Mouse (Mus musculus): Measurements from ENCODE around the gene Ccdc162. TPM values are rescaled to one million over a fixed set of nuclear protein-coding genes. Genes with fewer than 3 reads are reported as not detected.
"Not testable (repeated sequence)": the region's sequence is repeated elsewhere in the genome, so short reads cannot be mapped to it uniquely, and the experiment has no call there.

Gene Ccdc162
- polyA plus RNA-seq, 1 experiment from 2014 or later: 0.42 TPM

DNA sequence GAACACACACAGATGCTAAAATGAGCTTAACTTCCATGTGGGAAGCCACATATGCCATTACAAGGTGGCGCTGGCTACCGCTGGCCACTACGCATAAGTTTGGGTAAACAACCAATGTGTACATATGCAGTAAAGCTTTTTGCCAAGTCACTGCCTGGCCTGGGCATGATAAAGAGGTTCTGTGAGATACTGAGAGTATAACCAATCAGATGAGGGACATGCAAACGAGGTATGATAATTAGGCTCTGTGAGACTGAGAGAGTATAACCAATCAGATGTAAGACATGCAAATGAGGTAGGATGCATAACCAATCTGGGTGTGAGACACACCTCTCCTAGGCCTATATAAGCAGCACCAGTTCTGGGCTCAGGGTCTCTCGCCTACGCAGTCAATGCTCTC, 56.8 kb downstream of the Ccdc162 start:
- H3K27me3 ChIP-seq (replicated peaks; ENCODE audit: low read depth, poor library complexity, severe bottlenecking); H3K9me3 ChIP-seq; H3K4me1 ChIP-seq; H3K36me3 ChIP-seq (replicated peaks); H3K27ac ChIP-seq (replicated peaks); H3K4me3 ChIP-seq; DNase-seq (ENCODE audit: low spot score): not testable (repeated sequence)
- 93% methylated on average over 6 of the region's 6 CpGs for WGBS

DNA sequence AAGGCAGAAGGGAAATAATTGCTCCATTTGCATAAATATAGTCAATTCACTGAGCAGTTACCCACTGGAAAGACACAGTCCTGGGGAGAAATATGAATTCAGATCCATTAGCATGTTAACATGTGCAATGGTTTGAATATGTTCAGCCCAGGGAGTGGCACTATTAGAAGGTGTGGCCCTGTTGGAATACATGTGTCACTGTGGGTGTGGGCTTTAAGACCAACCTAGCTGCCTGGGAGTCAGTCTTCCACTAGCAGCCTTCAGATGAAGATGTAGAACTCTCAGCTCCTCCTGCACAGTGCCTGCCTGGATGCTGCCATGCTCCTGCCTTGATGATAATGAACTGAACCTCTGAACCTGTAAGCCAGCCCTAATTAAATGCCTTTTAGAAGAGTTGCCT, 60.8 kb downstream of the Ccdc162 start:
- H3K4me3 ChIP-seq; H3K36me3 ChIP-seq (replicated peaks); DNase-seq (ENCODE audit: low spot score); H3K27me3 ChIP-seq (replicated peaks; ENCODE audit: low read depth, poor library complexity, severe bottlenecking); H3K27ac ChIP-seq (replicated peaks); H3K4me1 ChIP-seq; H3K9me3 ChIP-seq: not testable (repeated sequence)

DNA sequence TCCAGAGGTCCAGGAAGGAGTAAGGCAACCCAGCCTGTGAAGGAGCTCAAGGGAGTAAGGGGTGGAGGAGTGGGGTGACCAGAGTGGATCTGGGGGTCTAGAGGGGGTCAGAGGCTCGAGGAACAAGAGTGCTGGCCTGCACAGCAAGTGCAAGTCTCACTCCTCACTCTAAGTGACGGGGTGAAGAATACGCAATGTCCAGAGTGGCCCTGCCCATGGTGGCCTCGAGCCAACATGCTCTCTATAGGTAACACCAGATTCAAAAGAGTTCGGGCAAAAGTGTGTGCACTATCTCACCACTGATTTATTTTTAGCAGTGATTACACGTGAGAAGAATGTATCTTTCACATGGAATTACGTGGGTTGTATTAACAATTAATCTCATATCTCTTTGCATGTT, 63.4 kb downstream of the Ccdc162 start:
- 84% methylated on average over 7 of the region's 7 CpGs for WGBS
- peaks cover 7% of the 10 kb centered on the region for H3K4me1 ChIP-seq

DNA sequence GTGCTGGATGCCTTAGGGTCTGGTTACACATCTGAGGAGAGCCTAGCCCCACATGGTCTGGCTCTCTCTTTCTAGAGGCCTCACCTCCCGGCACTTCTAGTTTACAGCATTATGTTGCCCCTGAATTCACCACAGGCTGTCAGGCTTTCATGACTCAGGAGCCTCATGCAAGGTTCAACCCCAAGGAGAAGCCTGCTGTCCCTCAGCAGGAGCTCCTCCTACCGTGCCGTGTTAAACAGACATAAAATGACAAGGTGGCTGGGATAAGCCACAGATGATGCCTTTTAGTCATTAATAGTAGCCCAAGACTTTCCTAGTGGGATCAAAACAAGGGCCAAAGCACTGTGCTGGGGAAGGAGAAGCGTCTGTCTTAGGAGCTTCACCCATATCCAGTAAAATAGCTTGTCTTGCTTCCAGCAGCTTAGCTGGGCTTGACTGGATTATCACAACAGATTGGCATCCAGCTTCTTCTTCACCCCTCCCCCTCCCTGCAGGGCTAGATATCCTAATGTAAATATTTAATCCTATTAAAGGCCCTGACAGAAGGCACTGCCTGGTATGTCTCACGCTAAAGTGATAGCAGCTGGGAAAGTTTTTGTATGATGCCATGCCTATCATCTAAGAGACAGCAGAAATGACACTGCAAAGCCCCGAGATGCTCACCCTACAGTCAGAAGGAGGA, 64.2 kb downstream of the Ccdc162 start:
- Histone ChIP-seq H3K27me3 (replicated peaks; ENCODE audit: low read depth, poor library complexity, severe bottlenecking) (no peaks in the 10 kb centered on the region), H3K4me3 (no peak overlapping the region), H3K36me3 (replicated peaks) (no peaks in the 10 kb centered on the region), H3K27ac (replicated peaks) (no peak overlapping the region), H3K9me3 (no peaks in the 10 kb centered on the region), H3K4me1 (peaks cover 7% of the 10 kb centered on the region)
- DNase-seq (ENCODE audit: low spot score): no peak
- WGBS: 45% methylated on average over 6 of the region's 6 CpGs

More for the DNA sequence above, 63.4 kb downstream of the Ccdc162 start:
- H3K9me3 ChIP-seq: no peaks in the 10 kb centered on the region
- H3K27me3 ChIP-seq (replicated peaks; ENCODE audit: low read depth, poor library complexity, severe bottlenecking): no peaks in the 10 kb centered on the region
- no peak for DNase-seq (ENCODE audit: low spot score)
- H3K27ac ChIP-seq (replicated peaks): no peak overlapping the region
- no peak overlapping the region for H3K4me3 ChIP-seq
- H3K36me3 ChIP-seq (replicated peaks): no peaks in the 10 kb centered on the region

DNA sequence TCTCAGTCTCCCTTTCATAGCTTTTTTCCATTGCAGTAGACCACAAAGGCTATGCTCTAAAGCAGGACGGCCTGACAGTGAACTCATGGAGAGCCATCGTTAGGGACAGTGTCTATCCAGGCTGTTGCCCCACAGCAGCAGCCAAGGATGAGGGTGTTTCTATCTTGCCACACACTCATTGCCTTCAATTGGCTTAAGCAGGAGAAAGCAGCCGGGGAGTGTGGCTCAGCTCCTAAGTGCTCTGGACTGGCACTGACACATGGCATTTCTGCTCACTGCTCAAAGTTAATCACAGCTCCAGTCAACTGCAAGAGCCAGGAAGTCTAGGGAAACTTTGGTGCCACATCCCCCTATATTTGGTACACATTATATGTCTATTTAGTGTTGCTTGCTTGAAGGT, 64.9 kb downstream of the Ccdc162 start:
- WGBS: 86% methylated on average over 3 of the region's 3 CpGs
- Histone ChIP-seq H3K36me3 (replicated peaks) (no peaks in the 10 kb centered on the region), H3K27ac (replicated peaks) (no peak overlapping the region), H3K4me3 (no peak overlapping the region), H3K4me1 (peaks cover 7% of the 10 kb centered on the region), H3K27me3 (replicated peaks; ENCODE audit: low read depth, poor library complexity, severe bottlenecking) (no peaks in the 10 kb centered on the region), H3K9me3 (no peaks in the 10 kb centered on the region)
- no peak for DNase-seq (ENCODE audit: low spot score)

DNA sequence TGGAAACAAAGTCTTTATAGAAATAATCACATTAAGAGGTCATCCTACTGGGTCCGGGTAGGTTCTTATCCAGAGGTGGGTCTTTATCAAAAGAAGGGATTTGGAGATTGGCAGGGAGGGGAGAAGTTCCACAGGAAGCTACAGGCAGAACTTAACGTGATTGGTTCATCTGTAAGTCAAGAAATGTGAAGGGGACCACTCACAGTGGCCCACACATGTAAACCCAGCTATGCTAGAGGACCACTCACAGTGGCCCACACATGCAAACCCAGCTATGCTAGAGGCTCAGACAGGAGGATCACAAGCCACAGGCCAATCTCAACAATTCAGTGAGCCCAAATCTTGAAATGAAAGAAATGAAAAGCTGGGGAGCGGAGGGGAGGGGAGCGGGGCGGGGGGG, 67.2 kb downstream of the Ccdc162 start:
- whole genome bisulfite sequencing: 88% methylated on average over 5 of the region's 5 CpGs
- no peak overlapping the region for H3K4me3 ChIP-seq
- H3K27ac ChIP-seq (replicated peaks): no peak overlapping the region
- H3K4me1 ChIP-seq: peaks cover 7% of the 10 kb centered on the region
- DNase-seq (ENCODE audit: low spot score): no peak
- no peaks in the 10 kb centered on the region for H3K9me3 ChIP-seq
- H3K36me3 ChIP-seq (replicated peaks): no peaks in the 10 kb centered on the region
- no peaks in the 10 kb centered on the region for H3K27me3 ChIP-seq (replicated peaks; ENCODE audit: low read depth, poor library complexity, severe bottlenecking)

DNA sequence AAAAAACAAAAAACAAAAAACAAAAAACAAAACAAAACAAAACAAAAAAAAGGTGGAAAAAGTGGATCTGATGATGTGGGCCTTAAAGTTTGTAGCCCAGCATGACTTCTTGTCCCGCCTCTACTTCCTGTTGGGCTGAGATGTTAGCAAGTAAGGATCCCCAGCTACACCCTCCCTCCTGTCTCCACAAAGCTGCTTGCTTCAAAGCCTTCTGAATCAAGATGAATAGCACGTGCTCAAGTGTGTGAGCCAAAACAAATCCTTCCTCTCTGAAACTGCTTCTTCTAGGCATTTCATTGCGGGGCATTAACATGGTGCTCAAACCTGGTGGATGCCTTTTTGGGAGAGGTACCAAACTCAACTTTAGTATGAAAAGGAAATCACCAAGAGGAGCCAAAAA, 77.7 kb downstream of the Ccdc162 start:
- Histone ChIP-seq H3K4me3 (no peak overlapping the region), H3K9me3 (no peaks in the 10 kb centered on the region), H3K4me1 (peaks cover 3% of the 10 kb centered on the region; the same call in 1 of the 2 replicates), H3K36me3 (replicated peaks) (no peaks in the 10 kb centered on the region), H3K27me3 (replicated peaks; ENCODE audit: low read depth, poor library complexity, severe bottlenecking) (no peaks in the 10 kb centered on the region), H3K27ac (replicated peaks) (no peak overlapping the region)
- 68% methylated on average over 3 of the region's 3 CpGs for WGBS
- no peak for DNase-seq (ENCODE audit: low spot score)

DNA sequence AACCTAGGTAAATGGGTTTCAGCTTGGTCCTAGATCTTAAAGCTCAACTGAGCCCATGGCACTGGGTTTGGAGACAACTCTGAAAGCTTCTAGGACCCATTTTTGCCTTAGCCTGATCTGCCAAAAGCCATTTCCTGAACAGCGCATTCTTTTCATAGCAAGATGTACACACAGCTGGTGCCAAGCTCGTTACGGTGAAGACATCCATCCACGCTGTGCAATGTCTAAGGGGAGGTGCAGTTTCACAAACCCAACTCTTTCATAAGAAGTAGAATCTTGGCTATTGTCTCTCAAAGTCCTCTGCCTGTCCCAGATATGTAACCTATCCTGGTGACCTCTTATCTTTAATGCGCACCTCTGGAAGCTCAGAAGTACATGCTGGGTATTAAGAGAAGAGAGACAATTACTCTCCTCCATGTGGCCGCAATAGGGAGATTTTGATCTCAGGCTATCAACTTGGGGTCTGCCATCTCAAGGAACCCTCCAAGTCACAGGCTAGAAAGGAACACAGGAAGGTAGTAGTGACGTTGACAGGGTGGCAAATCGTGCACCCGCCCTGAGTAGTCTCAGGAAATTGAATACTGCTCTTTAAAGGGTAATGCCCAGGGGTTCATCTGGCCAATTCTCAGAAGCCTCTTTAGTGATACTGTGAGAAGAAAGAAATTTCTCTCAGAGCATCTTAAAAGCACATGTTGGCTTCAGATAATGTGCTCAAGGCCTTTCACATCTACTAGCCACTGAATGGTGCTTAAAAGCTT, 81.0 kb downstream of the Ccdc162 start:
- H3K36me3 ChIP-seq (replicated peaks): no peaks in the 10 kb centered on the region
- no peak for DNase-seq (ENCODE audit: low spot score)
- 81% methylated on average over 9 of the region's 9 CpGs for WGBS
- H3K27me3 ChIP-seq (replicated peaks; ENCODE audit: low read depth, poor library complexity, severe bottlenecking): no peaks in the 10 kb centered on the region
- H3K4me1 ChIP-seq: peaks cover 3% of the 10 kb centered on the region; the same call in 1 of the 2 replicates
- H3K27ac ChIP-seq (replicated peaks): no peak overlapping the region
- H3K4me3 ChIP-seq: no peak overlapping the region
- H3K9me3 ChIP-seq: no peaks in the 10 kb centered on the region

DNA sequence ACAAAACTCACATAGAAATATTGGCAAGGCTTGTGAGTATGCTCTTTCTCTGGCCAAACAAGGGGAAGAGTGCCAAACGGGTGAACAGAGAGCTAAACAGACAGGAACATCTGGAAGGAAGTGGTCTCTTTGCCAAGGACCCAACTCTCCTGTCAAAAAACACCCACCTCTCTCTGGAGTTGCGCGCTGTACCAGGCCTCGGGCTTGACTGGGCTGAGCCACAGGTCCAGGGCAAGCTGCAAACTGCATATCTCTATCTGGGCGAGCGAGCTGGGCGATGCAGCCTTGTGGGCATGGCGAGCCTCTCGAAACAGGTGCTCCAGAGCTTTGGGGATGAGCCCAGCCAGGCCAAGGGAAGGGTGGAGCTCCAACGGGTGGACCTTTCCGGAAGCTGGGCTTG, 82.6 kb downstream of the Ccdc162 start:
- Histone ChIP-seq H3K27ac (replicated peaks) (no peak overlapping the region), H3K27me3 (replicated peaks; ENCODE audit: low read depth, poor library complexity, severe bottlenecking) (no peaks in the 10 kb centered on the region), H3K4me3 (no peak overlapping the region), H3K4me1 (peaks cover 3% of the 10 kb centered on the region; the same call in 1 of the 2 replicates), H3K9me3 (no peaks in the 10 kb centered on the region), H3K36me3 (replicated peaks) (no peaks in the 10 kb centered on the region)
- WGBS: 93% methylated on average over 11 of the region's 11 CpGs
- DNase-seq (ENCODE audit: low spot score): no peak

DNA sequence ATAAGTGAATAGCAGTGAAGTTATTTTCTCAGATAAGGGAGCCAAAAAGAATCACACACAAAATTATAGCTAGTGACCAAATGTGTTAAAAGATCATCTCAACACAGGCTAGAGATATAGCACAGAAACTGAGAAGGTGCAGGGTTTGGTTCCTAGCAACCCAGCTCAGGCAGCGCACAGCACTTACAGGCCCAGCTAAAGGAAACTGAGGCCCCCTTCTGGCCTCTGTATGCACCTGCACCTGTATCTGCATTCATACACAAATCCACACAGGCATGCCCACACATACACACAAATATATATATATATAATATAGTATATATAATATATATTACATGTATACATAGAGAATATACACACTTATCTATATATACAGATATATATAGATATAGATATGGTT, 84.4 kb downstream of the Ccdc162 start:
- Histone ChIP-seq H3K4me3 (no peak overlapping the region), H3K36me3 (replicated peaks) (no peaks in the 10 kb centered on the region), H3K27ac (replicated peaks) (no peak overlapping the region), H3K9me3 (no peaks in the 10 kb centered on the region), H3K27me3 (replicated peaks; ENCODE audit: low read depth, poor library complexity, severe bottlenecking) (no peaks in the 10 kb centered on the region), H3K4me1 (peaks cover 3% of the 10 kb centered on the region; the same call in 1 of the 2 replicates)
- no peak for DNase-seq (ENCODE audit: low spot score)
- 93% methylated on average over 1 of the region's 1 CpGs for WGBS

DNA sequence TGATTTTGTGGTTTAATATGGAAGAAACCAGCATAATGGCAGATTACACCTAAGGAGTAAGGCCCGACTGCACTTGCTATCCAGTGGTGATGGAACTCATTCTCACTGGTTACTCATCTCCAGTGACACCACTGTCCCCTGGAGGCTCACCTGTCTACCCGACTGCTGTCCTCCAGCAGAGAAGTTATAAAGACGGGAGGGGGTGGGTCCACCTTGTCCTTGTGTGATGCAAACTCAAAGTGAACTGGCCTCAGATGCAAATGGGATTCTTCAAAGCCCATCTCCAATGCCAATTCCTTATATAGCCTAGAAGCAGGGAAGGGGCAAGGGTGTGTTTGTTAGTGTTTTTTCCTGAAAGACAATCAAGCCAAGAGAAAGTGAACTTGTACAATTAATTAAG, 89.4 kb downstream of the Ccdc162 start:
- Histone ChIP-seq H3K36me3 (replicated peaks) (no peaks in the 10 kb centered on the region), H3K27me3 (replicated peaks; ENCODE audit: low read depth, poor library complexity, severe bottlenecking) (no peaks in the 10 kb centered on the region), H3K4me1 (no peaks in the 10 kb centered on the region), H3K4me3 (no peak overlapping the region), H3K9me3 (no peaks in the 10 kb centered on the region), H3K27ac (replicated peaks) (no peak overlapping the region)
- no peak for DNase-seq (ENCODE audit: low spot score)
- 81% methylated on average over 3 of the region's 3 CpGs for WGBS

DNA sequence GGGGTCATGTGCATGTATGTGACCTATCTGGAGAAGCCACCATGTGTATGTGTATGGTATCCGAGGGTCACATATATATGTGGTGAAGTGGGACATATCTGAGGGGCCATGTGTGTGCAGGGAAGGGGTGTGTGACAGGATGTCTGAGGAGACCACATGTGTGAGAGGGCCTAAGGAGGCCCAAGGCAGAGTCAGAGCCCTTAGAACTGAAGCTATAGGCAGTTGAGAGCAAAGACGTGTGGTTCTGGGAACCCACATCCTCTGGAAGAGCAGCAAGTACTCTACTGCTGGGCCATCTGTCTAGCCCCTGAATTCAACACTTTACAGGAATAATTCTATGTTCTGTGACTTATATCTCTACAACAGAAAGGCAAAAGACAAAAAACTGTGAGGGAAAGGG, 96.4 kb downstream of the Ccdc162 start:
- H3K4me1 ChIP-seq: peaks cover 3% of the 10 kb centered on the region; the same call in 1 of the 2 replicates
- no peaks in the 10 kb centered on the region for H3K9me3 ChIP-seq
- no peak overlapping the region for H3K4me3 ChIP-seq
- DNase-seq (ENCODE audit: low spot score): no peak
- WGBS: 89% methylated on average over 2 of the region's 2 CpGs
- H3K36me3 ChIP-seq (replicated peaks): no peaks in the 10 kb centered on the region
- no peak overlapping the region for H3K27ac ChIP-seq (replicated peaks)
- H3K27me3 ChIP-seq (replicated peaks; ENCODE audit: low read depth, poor library complexity, severe bottlenecking): no peaks in the 10 kb centered on the region

DNA sequence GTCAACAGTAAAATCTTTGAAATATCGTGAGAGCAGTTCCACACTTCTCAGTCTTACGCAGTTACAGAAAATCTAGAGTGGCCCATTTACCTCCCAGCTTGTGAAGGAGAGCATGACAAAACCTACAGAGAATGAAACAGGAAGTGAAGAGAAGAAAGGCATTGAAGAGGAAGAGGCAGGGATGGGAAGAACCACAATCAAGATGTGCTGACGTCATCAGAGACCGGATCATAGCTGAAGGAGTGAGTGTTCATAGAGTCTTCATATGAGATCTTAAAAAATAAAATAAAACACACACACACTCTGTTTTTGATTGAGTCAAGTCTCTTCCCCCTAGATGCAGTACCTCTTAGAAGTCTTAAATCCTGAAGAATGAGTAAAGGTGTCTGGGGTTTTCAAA, 100.9 kb downstream of the Ccdc162 start:
- no peak overlapping the region for H3K4me3 ChIP-seq
- peaks cover 6% of the 10 kb centered on the region for H3K4me1 ChIP-seq
- WGBS: 90% methylated on average over 4 of the region's 4 CpGs
- H3K9me3 ChIP-seq: no peaks in the 10 kb centered on the region
- no peak for DNase-seq (ENCODE audit: low spot score)
- H3K27ac ChIP-seq (replicated peaks): no peak overlapping the region
- no peaks in the 10 kb centered on the region for H3K36me3 ChIP-seq (replicated peaks)
- H3K27me3 ChIP-seq (replicated peaks; ENCODE audit: low read depth, poor library complexity, severe bottlenecking): no peaks in the 10 kb centered on the region

Data from embryonic facial prominence, embryonic 10.5 days (tissue).